Mouse (Mus musculus) embryonic facial prominence, embryonic 14.5 days (tissue): ENCODE data around the gene Spc24. TPM values are rescaled to one million over a fixed set of nuclear protein-coding genes. Genes with fewer than 3 reads are reported as not detected.

Source experiments
- ATAC-seq: fragments of 200-750 bp; cut with Nextera tagmentation; 2 replicates; pipeline ENCODE4 v1.8.0; 2017; ENCODE audit warnings: low read depth, moderate number of reproducible peaks, moderate TSS enrichment
- DNase-seq: peaks from one replicate; pipeline ENCODE4 v3.0.0-alpha.2; 2015; ENCODE audit warnings: low spot score
- H3K27ac ChIP-seq: fragments of 300-500 bp; sonication (generic); replicated peaks from 2 replicates; pipeline ENCODE4 v1.5.1; 2014; ENCODE audit warnings: low read depth, mild to moderate bottlenecking, low read length, moderate library complexity
- H3K27me3 ChIP-seq: fragments of 300-500 bp; sonication (generic); replicated peaks from 2 replicates; pipeline ENCODE4 v1.6.1; 2014; ENCODE audit warnings: low read length; ENCODE audit not compliant: control insufficient read depth, insufficient read depth
- H3K36me3 ChIP-seq: fragments of 300-500 bp; sonication (generic); 2 replicates; pipeline ENCODE4 v1.6.1; 2014; ENCODE audit warnings: low read length, mixed read lengths; ENCODE audit not compliant: control insufficient read depth, insufficient read depth
- H3K4me1 ChIP-seq: fragments of 300-500 bp; sonication (generic); 2 replicates; pipeline ENCODE4 v1.6.1; 2014; ENCODE audit warnings: antibody characterized with exemption, low read length; ENCODE audit not compliant: control insufficient read depth, insufficient read depth
- H3K4me2 ChIP-seq: fragments of 300-500 bp; sonication (generic); 2 replicates; pipeline ENCODE4 v1.6.1; 2014; ENCODE audit warnings: low read depth, mild to moderate bottlenecking, low read length, moderate library complexity, mixed read lengths
- H3K4me3 ChIP-seq: fragments of 300-500 bp; sonication (generic); 2 replicates; pipeline ENCODE4 v1.5.1; 2014; ENCODE audit warnings: low read depth, mild to moderate bottlenecking, low read length
- H3K9ac ChIP-seq: fragments of 300-500 bp; sonication (generic); 2 replicates; pipeline ENCODE4 v1.6.1; 2014; ENCODE audit warnings: low read depth, mild to moderate bottlenecking, low read length, moderate library complexity, mixed read lengths
- H3K9me3 ChIP-seq: fragments of 300-500 bp; sonication (generic); 2 replicates; pipeline ENCODE4 v1.6.1; 2016; ENCODE audit warnings: low read length; ENCODE audit not compliant: control insufficient read depth
- WGBS: fragments of 180-500 bp; shearing (Covaris S2); extraction: QIAGEN DNeasy Blood & Tissue Kit; methylation state at CpG from one replicate; pipeline ENCODE4 v1.1.7; 2014; 5-methylcytosine and 5-hydroxymethylcytosine counted together
- polyA plus RNA-seq: library from polyadenylated mRNA; unstranded; fragments of >200 nt; fragmentation: Nextera tagmentation; extraction: Ambion mirVana; gene quantifications from 2 replicates; pipeline ENCODE4 v1.2.1, GENCODE M21; 2014

Spc24 gene
- 70.4 and 81.9 TPM in 2 replicates for polyA plus RNA-seq

- Histone ChIP-seq H3K9ac (peak within 1 kb of the TSS; percentile 74), H3K4me2 (peak within 1 kb of the TSS; percentile 82), H3K36me3 (0 out of 2 replicates have a peak, but pooled peaks cover 4% of the 10 kb centered on the region), H3K4me1 (peaks cover 8% of the 10 kb centered on the region; the same call in 1 of the 2 replicates), H3K27ac (peak within 1 kb of the TSS; percentile 36), H3K4me3 (peak within 1 kb of the TSS; percentile 80), H3K9me3 (no peaks in the 10 kb centered on the region), H3K27me3 (no peaks in the 10 kb centered on the region)
- 1% methylated on average over 30 of the region's 54 CpGs for WGBS
- peak; percentile 97 for ATAC-seq
- DNase-seq = peak; percentile 99
Measured at GRCm38 (mm10) chr9:21760155-21761088, at the start of gene Spc24. TSS of gene Spc24 (minus strand) at chr9:21760303.

- no peak overlapping the region for H3K4me2 ChIP-seq
- ATAC-seq (no peak), DNase-seq (no peak)
- H3K9me3 ChIP-seq = no peaks in the 10 kb centered on the region
- WGBS = 67% methylated on average over 3 of the region's 3 CpGs
- H3K27ac ChIP-seq = no peak overlapping the region
- no peak overlapping the region for H3K9ac ChIP-seq
- H3K27me3 ChIP-seq = no peaks in the 10 kb centered on the region
- H3K4me1 ChIP-seq = no peaks in the 10 kb centered on the region
- no peak overlapping the region for H3K4me3 ChIP-seq
- H3K36me3 ChIP-seq = peaks cover 25% of the 10 kb centered on the region
Measured at GRCm38 (mm10) chr9:21808561-21808960, 48.5 kb upstream of the Spc24 start.

- no peaks in the 10 kb centered on the region for H3K9me3 ChIP-seq
- no peak overlapping the region for H3K27ac ChIP-seq
- 80% methylated on average over 11 of the region's 11 CpGs for WGBS
- no peak overlapping the region for H3K9ac ChIP-seq
- no peak for ATAC-seq
- H3K4me3 ChIP-seq = no peak overlapping the region
- H3K27me3 ChIP-seq = no peaks in the 10 kb centered on the region
- H3K4me2 ChIP-seq = no peak overlapping the region
- H3K36me3 ChIP-seq = peaks cover 18% of the 10 kb centered on the region; the same call in 1 of the 2 replicates
- no peaks in the 10 kb centered on the region for H3K4me1 ChIP-seq
- no peak for DNase-seq
Measured at GRCm38 (mm10) chr9:21806976-21807375, 46.9 kb upstream of the Spc24 start.

GRCm38 (mm10) chr9:21806363-21806762, 46.3 kb upstream of the Spc24 start:
- H3K4me1 ChIP-seq = no peaks in the 10 kb centered on the region
- no peak overlapping the region for H3K4me2 ChIP-seq
- WGBS = 57% methylated on average over 3 of the region's 3 CpGs
- H3K9me3 ChIP-seq = no peaks in the 10 kb centered on the region
- H3K36me3 ChIP-seq = peaks cover 20% of the 10 kb centered on the region
- H3K27me3 ChIP-seq = no peaks in the 10 kb centered on the region
- no peak for ATAC-seq
- H3K9ac ChIP-seq = no peak overlapping the region
- DNase-seq = no peak
- H3K4me3 ChIP-seq = no peak overlapping the region
- no peak overlapping the region for H3K27ac ChIP-seq

- peaks cover 17% of the 10 kb centered on the region; the same call in 1 of the 2 replicates for H3K36me3 ChIP-seq
- 0 out of 2 replicates have a peak overlapping the region, but pooled peaks have one; percentile 41 for H3K9ac ChIP-seq
- no peaks in the 10 kb centered on the region for H3K9me3 ChIP-seq
- H3K4me3 ChIP-seq = no peak overlapping the region
- H3K4me2 ChIP-seq = peak overlapping the region; percentile 34
- H3K4me1 ChIP-seq = no peaks in the 10 kb centered on the region
- ATAC-seq = peak; percentile 93
- 41% methylated on average over 13 of the region's 13 CpGs for WGBS
- no peaks in the 10 kb centered on the region for H3K27me3 ChIP-seq
- H3K27ac ChIP-seq = peak overlapping the region; percentile 71
- DNase-seq = peak; percentile 88
Measured at GRCm38 (mm10) chr9:21803986-21804644, 44.0 kb upstream of the Spc24 start.

GRCm38 (mm10) chr9:21801591-21801990, 41.5 kb upstream of the Spc24 start:
- H3K4me3 ChIP-seq = no peak overlapping the region
- H3K4me2 ChIP-seq = no peak overlapping the region
- H3K9me3 ChIP-seq = no peaks in the 10 kb centered on the region
- H3K36me3 ChIP-seq = peaks cover 17% of the 10 kb centered on the region; the same call in 1 of the 2 replicates
- ATAC-seq (no peak), DNase-seq (no peak)
- H3K4me1 ChIP-seq = peaks cover 12% of the 10 kb centered on the region
- no peak overlapping the region for H3K27ac ChIP-seq
- no peak overlapping the region for H3K9ac ChIP-seq
- 87% methylated on average over 7 of the region's 7 CpGs for WGBS
- H3K27me3 ChIP-seq = no peaks in the 10 kb centered on the region

- no peak overlapping the region for H3K9ac ChIP-seq
- H3K4me2 ChIP-seq = no peak overlapping the region
- no peak overlapping the region for H3K4me3 ChIP-seq
- H3K36me3 ChIP-seq = peaks cover 17% of the 10 kb centered on the region; the same call in 1 of the 2 replicates
- no peaks in the 10 kb centered on the region for H3K27me3 ChIP-seq
- no peak for DNase-seq
- no peak overlapping the region for H3K27ac ChIP-seq
- H3K4me1 ChIP-seq = peaks cover 17% of the 10 kb centered on the region
- WGBS = 75% methylated on average over 7 of the region's 7 CpGs
- no peaks in the 10 kb centered on the region for H3K9me3 ChIP-seq
- no peak for ATAC-seq
Measured at GRCm38 (mm10) chr9:21801121-21801520, 41.0 kb upstream of the Spc24 start.

GRCm38 (mm10) chr9:21799010-21799350, 38.9 kb upstream of the Spc24 start:
- Histone ChIP-seq H3K36me3 (peaks cover 36% of the 10 kb centered on the region), H3K27me3 (no peaks in the 10 kb centered on the region), H3K4me3 (peak overlapping the region; percentile 87), H3K4me2 (peak overlapping the region; percentile 68), H3K9ac (peak overlapping the region; percentile 91; the same call in 1 of the 2 replicates), H3K4me1 (peaks cover 21% of the 10 kb centered on the region), H3K9me3 (no peaks in the 10 kb centered on the region), H3K27ac (peak overlapping the region; percentile 96)
- no peak for DNase-seq
- WGBS = 50% methylated on average over 3 of the region's 3 CpGs
- no peak for ATAC-seq
